In genomic region chr10:39540995-39541394, GRCm38 (mm10) we compare ENCODE assay signal across 10 mouse cellular contexts.
A peak's percentile ranks its signal among the peaks of the same experiment; 100 is the strongest.
DNase-seq lines count a peak whose midpoint lies in the region; ATAC-seq and TF ChIP-seq lines count a peak whose summit lies in the region.
"Had no signal": no experiment of that assay in that cellular context is flagged by ENCODE, and none has a peak within 500 bp of the region (broad histone marks: within the 10 kb centered on the region; RNA-seq: fewer than 3 reads in every experiment).

No protein-coding gene starts in this region.

- peaks cover 19% of the 10 kb centered on the region; the same call in 1 of the 2 replicates for H3K36me3 ChIP-seq in intestine, embryonic 14.5 days (ENCODE audit: control insufficient read depth, insufficient read depth, low read length)
- peaks cover 3% of the 10 kb centered on the region; the same call in 1 of the 2 replicates for H3K36me3 ChIP-seq in intestine, postnatal 0 days (ENCODE audit: control insufficient read depth, insufficient read depth)
- 0 out of 2 replicates have a peak, but pooled peaks cover 6% of the 10 kb centered on the region for H3K36me3 ChIP-seq in hindbrain, embryonic 12.5 days

- WGBS in intestine, embryonic 14.5 days, result 16% methylated on average over 7 of the region's 7 CpGs
- 37% methylated on average over 7 of the region's 7 CpGs for WGBS in intestine, postnatal 0 days
- WGBS in hindbrain, embryonic 12.5 days, result 4% methylated on average over 7 of the region's 7 CpGs
- WGBS in olfactory bulb, adult 2 months, result 7% methylated on average over 7 of the region's 7 CpGs

- peaks cover 39% of the 10 kb centered on the region for H3K4me1 ChIP-seq in intestine, embryonic 14.5 days (replicated peaks; ENCODE audit: control insufficient read depth, insufficient read depth, low read length)
- H3K4me1 ChIP-seq in intestine, postnatal 0 days (replicated peaks; ENCODE audit: control insufficient read depth, insufficient read depth, low read length), result 0 out of 2 replicates have a peak, but pooled peaks cover 3% of the 10 kb centered on the region
- H3K4me1 ChIP-seq in cortical plate, adult 2 months (ENCODE audit: control insufficient read depth, insufficient read depth, low read length), result peaks cover 6% of the 10 kb centered on the region; the same call in 1 of the 2 replicates
- peaks cover 71% of the 10 kb centered on the region for H3K4me1 ChIP-seq in hindbrain, embryonic 12.5 days
- H3K4me1 ChIP-seq in olfactory bulb, adult 2 months (ENCODE audit: control insufficient read depth, insufficient read depth, low read length), result peaks cover 45% of the 10 kb centered on the region

- no peak overlapping the region for H3K4me3 ChIP-seq in intestine, embryonic 14.5 days (ENCODE audit: low read depth, low read length)
- H3K4me3 ChIP-seq in intestine, postnatal 0 days (ENCODE audit: low read depth, low read length), result no peak overlapping the region
- H3K4me3 ChIP-seq in cortical plate, adult 2 months (ENCODE audit: insufficient read depth, low read length), result no peak overlapping the region
- no peak overlapping the region for H3K4me3 ChIP-seq in hindbrain, embryonic 12.5 days
- H3K4me3 ChIP-seq in left cerebral cortex, adult 2 months, result no peak overlapping the region
- no peak overlapping the region for H3K4me3 ChIP-seq in olfactory bulb, adult 2 months (ENCODE audit: insufficient read depth, low read depth, low read length)

- no peaks in the 10 kb centered on the region for H3K9me3 ChIP-seq in intestine, embryonic 14.5 days (ENCODE audit: control insufficient read depth, low read length)
- H3K9me3 ChIP-seq in intestine, postnatal 0 days (ENCODE audit: control insufficient read depth), result no peaks in the 10 kb centered on the region
- no peaks in the 10 kb centered on the region for H3K9me3 ChIP-seq in hindbrain, embryonic 12.5 days (replicated peaks)
- H3K9me3 ChIP-seq: G1E; megakaryocyte, embryonic 14.5 days had no signal

- DNase-seq in intestine, embryonic 14.5 days (ENCODE audit: low spot score), result no peak
- peak; percentile 33 to 51 for DNase-seq in left cerebral cortex, adult 2 months (ENCODE audit: extremely low spot score in 1 of 2, low spot score in 2 of 2)
- DNase-seq in spleen, postnatal 10 days (ENCODE audit: low spot score in 2 of 2), result no peak

- H3K27ac ChIP-seq in intestine, embryonic 14.5 days (ENCODE audit: low read depth), result peak overlapping the region; percentile 72
- no peak overlapping the region; the same call in 1 of the 2 replicates for H3K27ac ChIP-seq in intestine, postnatal 0 days (ENCODE audit: low read depth, low read length)
- peak overlapping the region; percentile 10; the same call in 1 of the 2 replicates for H3K27ac ChIP-seq in cortical plate, adult 2 months (ENCODE audit: insufficient read depth, low read length)
- peak overlapping the region; percentile 99 for H3K27ac ChIP-seq in hindbrain, embryonic 12.5 days
- H3K27ac ChIP-seq in left cerebral cortex, adult 2 months, result peak overlapping the region; percentile 79
- H3K27ac ChIP-seq in olfactory bulb, adult 2 months (ENCODE audit: insufficient read depth, low read depth, low read length), result peak overlapping the region; percentile 88

- H3K27me3 ChIP-seq in intestine, embryonic 14.5 days (replicated peaks; ENCODE audit: control insufficient read depth, insufficient read depth, low read length), result no peaks in the 10 kb centered on the region
- H3K27me3 ChIP-seq in intestine, postnatal 0 days (replicated peaks; ENCODE audit: control insufficient read depth, insufficient read depth, low read length), result no peaks in the 10 kb centered on the region
- H3K27me3 ChIP-seq in hindbrain, embryonic 12.5 days, result no peaks in the 10 kb centered on the region
- H3K27me3 ChIP-seq: megakaryocyte, embryonic 14.5 days had no signal

- ATAC-seq in intestine, embryonic 14.5 days (replicated peaks; ENCODE audit: low FRiP score, low TSS enrichment, low read depth), result peak; percentile 61; the same call in 1 of the 2 replicates
- no peak for ATAC-seq in intestine, postnatal 0 days
- peak; percentile 93 for ATAC-seq in hindbrain, embryonic 12.5 days (ENCODE audit: low FRiP score)
- ATAC-seq in inflammation-experienced regulatory T-cells, adult 6 months, result no peak

- TF ChIP-seq POLR2A in cortical plate, adult 2 months (IDR thresholded peaks at IDR 0.05; ENCODE audit: extremely low read depth, insufficient read depth, low read length), result no peak
- TF ChIP-seq POLR2A in olfactory bulb, adult 2 months (IDR thresholded peaks at IDR 0.05; ENCODE audit: insufficient read depth, low read depth, low read length), result no peak

- no peak overlapping the region for H3K4me2 ChIP-seq in intestine, embryonic 14.5 days (ENCODE audit: low read length)
- no peak overlapping the region for H3K4me2 ChIP-seq in intestine, postnatal 0 days (replicated peaks; ENCODE audit: low read depth)
- no peak overlapping the region for H3K4me2 ChIP-seq in hindbrain, embryonic 12.5 days (replicated peaks)

- intact Hi-C loops in left cerebral cortex, adult 2 months (cut with DNase I), result loop anchor here (5.0 kb wide), 1 partner anchor 191 kb away; the partner anchor contains the start of gene Rev3l

- 0 out of 2 replicates have a peak overlapping the region, but pooled peaks have one; percentile 3 for H3K9ac ChIP-seq in intestine, embryonic 14.5 days (ENCODE audit: low read length)
- H3K9ac ChIP-seq in intestine, postnatal 0 days (ENCODE audit: low read depth, low read length), result no peak overlapping the region
- peak overlapping the region; percentile 66; the same call in 1 of the 2 replicates for H3K9ac ChIP-seq in hindbrain, embryonic 12.5 days

- TF ChIP-seq CTCF in intestine, postnatal 0 days (IDR thresholded peaks at IDR 0.05; ENCODE audit: low read depth), result no peak
- no peak for TF ChIP-seq CTCF in cortical plate, adult 2 months (IDR thresholded peaks at IDR 0.05; ENCODE audit: extremely low read depth, insufficient read depth, low read length)
- TF ChIP-seq CTCF in left cerebral cortex, adult 2 months (IDR thresholded peaks at IDR 0.05), result no peak
- TF ChIP-seq CTCF in olfactory bulb, adult 2 months (IDR thresholded peaks at IDR 0.05; ENCODE audit: insufficient read depth, low read depth, low read length), result no peak

Comparison
In these comparisons a context has a peak if more than half of its experiments do, and no peak if none do; other contexts are left out.
1. ATAC-seq: peak in intestine, embryonic 14.5 days (single experiment) and hindbrain, embryonic 12.5 days (single experiment); none in intestine, postnatal 0 days (single experiment) and inflammation-experienced regulatory T-cells, adult 6 months (single experiment).
2. DNase-seq: peak in left cerebral cortex, adult 2 months (2 of 2); none in intestine, embryonic 14.5 days (single experiment) and spleen, postnatal 10 days (0 of 2).